Mouse (Mus musculus): ENCODE data around the gene Kbtbd13. TPM values are rescaled to one million over a fixed set of nuclear protein-coding genes. Genes with fewer than 3 reads are reported as not detected.

Kbtbd13 gene
- total RNA-seq (2015; ENCODE audit: low replicate concordance) (not detected in 2 replicates), total RNA-seq (2017; ENCODE audit: low replicate concordance) (not detected in 2 replicates)

- no peak for ATAC-seq (replicated peaks; ENCODE audit: low FRiP score, poor library complexity, severe bottlenecking)
Measured at GRCm38 (mm10) chr9:65391613-65391964, at the start of gene Kbtbd13. Kbtbd13 (minus strand) TSS chr9:65391652.

- ATAC-seq (replicated peaks; ENCODE audit: low FRiP score, poor library complexity, severe bottlenecking) = peak; percentile 96
Measured at GRCm38 (mm10) chr9:65435671-65436301, 44.3 kb upstream of the Kbtbd13 start, which contains the start of gene Mtfmt. Mtfmt (plus strand) TSS chr9:65435782.

GRCm38 (mm10) chr9:65435211-65435610 lies 43.8 kb upstream of the Kbtbd13 start:
- ATAC-seq (replicated peaks; ENCODE audit: low FRiP score, poor library complexity, severe bottlenecking) = no peak

- ATAC-seq (replicated peaks; ENCODE audit: low FRiP score, poor library complexity, severe bottlenecking) = peak; percentile 68
Measured at GRCm38 (mm10) chr9:65434140-65434539, 42.7 kb upstream of the Kbtbd13 start.

GRCm38 (mm10) chr9:65432236-65432635 lies 40.8 kb upstream of the Kbtbd13 start:
- peak; percentile 48 for ATAC-seq (replicated peaks; ENCODE audit: low FRiP score, poor library complexity, severe bottlenecking)

GRCm38 (mm10) chr9:65430921-65431320 lies 39.5 kb upstream of the Kbtbd13 start:
- ATAC-seq (replicated peaks; ENCODE audit: low FRiP score, poor library complexity, severe bottlenecking) = no peak

- no peak for ATAC-seq (replicated peaks; ENCODE audit: low FRiP score, poor library complexity, severe bottlenecking)
Measured at GRCm38 (mm10) chr9:65430401-65430800, 38.9 kb upstream of the Kbtbd13 start.

GRCm38 (mm10) chr9:65428003-65428402 lies 36.6 kb upstream of the Kbtbd13 start:
- no peak for ATAC-seq (replicated peaks; ENCODE audit: low FRiP score, poor library complexity, severe bottlenecking)

- ATAC-seq (replicated peaks; ENCODE audit: low FRiP score, poor library complexity, severe bottlenecking) = no peak
Measured at GRCm38 (mm10) chr9:65427511-65427910, 36.1 kb upstream of the Kbtbd13 start.

GRCm38 (mm10) chr9:65424393-65424792 lies 32.9 kb upstream of the Kbtbd13 start:
- ATAC-seq (replicated peaks; ENCODE audit: low FRiP score, poor library complexity, severe bottlenecking) = no peak

- 0 out of 2 replicates have a peak, but pooled peaks have one; percentile 50 for ATAC-seq (replicated peaks; ENCODE audit: low FRiP score, poor library complexity, severe bottlenecking)
Measured at GRCm38 (mm10) chr9:65422760-65423501, 31.5 kb upstream of the Kbtbd13 start, which contains the start of gene Slc51b. Slc51b (minus strand) TSS chr9:65422955.

GRCm38 (mm10) chr9:65419633-65420032 lies 28.2 kb upstream of the Kbtbd13 start:
- ATAC-seq (replicated peaks; ENCODE audit: low FRiP score, poor library complexity, severe bottlenecking) = no peak

GRCm38 (mm10) chr9:65417738-65418137 lies 26.3 kb upstream of the Kbtbd13 start:
- no peak for ATAC-seq (replicated peaks; ENCODE audit: low FRiP score, poor library complexity, severe bottlenecking)

GRCm38 (mm10) chr9:65411326-65411725 lies 19.9 kb upstream of the Kbtbd13 start:
- ATAC-seq (replicated peaks; ENCODE audit: low FRiP score, poor library complexity, severe bottlenecking) = no peak

- ATAC-seq (replicated peaks; ENCODE audit: low FRiP score, poor library complexity, severe bottlenecking) = no peak
Measured at GRCm38 (mm10) chr9:65410378-65410777, 18.9 kb upstream of the Kbtbd13 start.

GRCm38 (mm10) chr9:65408871-65409295 lies 17.4 kb upstream of the Kbtbd13 start:
- ATAC-seq (replicated peaks; ENCODE audit: low FRiP score, poor library complexity, severe bottlenecking) = no peak

- no peak for ATAC-seq (replicated peaks; ENCODE audit: low FRiP score, poor library complexity, severe bottlenecking)
Measured at GRCm38 (mm10) chr9:65407861-65408260, 16.4 kb upstream of the Kbtbd13 start.

GRCm38 (mm10) chr9:65407327-65407726 lies 15.9 kb upstream of the Kbtbd13 start:
- ATAC-seq (replicated peaks; ENCODE audit: low FRiP score, poor library complexity, severe bottlenecking) = no peak

GRCm38 (mm10) chr9:65405184-65405449 lies 13.7 kb upstream of the Kbtbd13 start:
- no peak for ATAC-seq (replicated peaks; ENCODE audit: low FRiP score, poor library complexity, severe bottlenecking)

GRCm38 (mm10) chr9:65404331-65405183 lies 13.1 kb upstream of the Kbtbd13 start:
- no peak for ATAC-seq (replicated peaks; ENCODE audit: low FRiP score, poor library complexity, severe bottlenecking)
